Mouse (Mus musculus): ENCODE measurements around the gene Prnd.

The Prnd gene

GRCm38 (mm10) chr2:131940506-131940905 lies 10.2 kb upstream of the Prnd start:
- DNase-seq (ENCODE audit: low spot score): no peak

DNA sequence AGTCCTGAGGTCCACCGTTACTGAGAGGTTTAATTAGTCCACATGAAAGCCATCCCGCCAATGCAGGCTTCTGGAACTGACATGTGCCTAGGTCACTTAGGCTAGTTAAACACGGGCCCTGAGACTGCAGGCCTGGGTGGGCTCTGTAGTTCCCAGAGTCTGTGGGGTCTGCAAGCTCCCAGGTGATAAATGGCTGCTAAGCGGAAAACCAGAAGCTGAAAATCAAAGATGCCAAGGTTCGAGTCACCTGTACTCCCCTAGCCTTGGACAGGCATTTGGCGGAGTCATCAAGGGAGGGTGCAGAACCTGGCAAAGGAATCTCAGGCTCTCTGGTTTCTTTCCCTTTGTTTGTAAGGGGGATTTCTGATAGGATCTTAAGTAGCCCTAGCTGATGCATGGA lies 9.2 kb upstream of the Prnd start:
- no peak for DNase-seq (ENCODE audit: low spot score)

DNA sequence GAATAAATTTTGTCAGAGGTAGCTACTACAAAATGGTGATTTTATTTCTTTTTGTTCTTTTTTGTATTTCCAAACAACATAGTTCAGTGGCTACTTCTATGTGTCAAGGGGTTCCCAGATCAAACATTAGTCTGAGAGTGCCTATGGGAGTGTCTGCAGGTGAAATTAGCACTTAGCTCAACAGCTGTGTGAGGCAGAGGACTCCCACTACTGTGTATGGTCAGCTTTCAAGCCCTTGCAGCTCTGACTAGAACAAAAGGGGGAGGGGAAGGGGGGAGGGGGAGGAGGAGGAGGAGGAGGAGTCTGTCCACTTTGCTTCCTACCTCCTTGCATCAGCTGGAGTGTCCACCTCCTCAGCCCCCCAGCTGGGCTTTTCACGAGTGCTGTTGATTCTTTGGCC lies 6.3 kb upstream of the Prnd start:
- DNase-seq (ENCODE audit: low spot score): peak; percentile 1

GRCm38 (mm10) chr2:131945225-131945624 lies 5.4 kb upstream of the Prnd start:
- DNase-seq (ENCODE audit: low spot score): peak; percentile 2

GRCm38 (mm10) chr2:131945765-131946164 lies 4.9 kb upstream of the Prnd start:
- peak; percentile 2 for DNase-seq (ENCODE audit: low spot score)

DNA sequence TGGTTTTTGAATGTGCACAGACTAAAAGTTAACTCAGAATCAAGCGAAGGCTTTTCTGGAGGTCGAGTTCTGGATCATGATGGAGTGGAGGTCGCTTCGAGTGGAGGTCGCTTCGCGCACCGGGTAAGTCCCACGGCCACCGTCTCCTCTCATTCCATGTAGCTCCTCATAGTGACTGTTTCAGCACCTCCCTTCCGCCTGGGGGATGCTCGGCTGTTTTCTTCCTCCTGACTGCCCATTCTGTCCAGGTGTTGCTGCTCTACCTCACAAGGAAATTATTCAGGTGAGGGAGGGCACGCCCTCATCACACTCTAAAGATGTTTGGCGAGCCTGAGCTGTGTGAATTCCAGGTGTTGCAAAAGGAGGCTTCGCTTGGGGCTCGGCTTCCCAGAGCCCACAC lies 4.3 kb upstream of the Prnd start:
- peak; percentile 2 for DNase-seq (ENCODE audit: low spot score)

DNA sequence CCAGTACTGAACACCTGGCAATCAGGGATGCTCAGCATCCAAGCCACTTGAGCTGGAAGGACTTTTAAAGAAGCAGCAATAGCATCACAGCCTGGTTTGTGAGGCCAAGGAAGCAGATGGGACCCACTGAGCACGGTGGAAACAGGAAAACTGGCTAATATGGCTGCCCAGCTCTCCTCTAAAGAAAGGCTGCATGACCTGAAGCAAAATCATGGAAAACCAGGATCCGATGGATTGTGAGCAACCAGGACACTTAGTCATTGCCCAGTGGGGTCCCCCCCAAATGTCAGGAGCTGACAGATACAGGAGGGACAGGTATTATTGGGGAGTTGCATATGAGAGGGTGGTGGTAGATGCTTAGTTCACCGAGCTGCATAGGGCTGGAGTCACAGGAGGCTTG lies 2.5 kb upstream of the Prnd start:
- peak; percentile 1 for DNase-seq (ENCODE audit: low spot score)

- peak; percentile 2 for DNase-seq (ENCODE audit: low spot score)
These were observed 1.6 kb upstream of the Prnd start for GRCm38 (mm10) chr2:131948916-131949639.

DNA sequence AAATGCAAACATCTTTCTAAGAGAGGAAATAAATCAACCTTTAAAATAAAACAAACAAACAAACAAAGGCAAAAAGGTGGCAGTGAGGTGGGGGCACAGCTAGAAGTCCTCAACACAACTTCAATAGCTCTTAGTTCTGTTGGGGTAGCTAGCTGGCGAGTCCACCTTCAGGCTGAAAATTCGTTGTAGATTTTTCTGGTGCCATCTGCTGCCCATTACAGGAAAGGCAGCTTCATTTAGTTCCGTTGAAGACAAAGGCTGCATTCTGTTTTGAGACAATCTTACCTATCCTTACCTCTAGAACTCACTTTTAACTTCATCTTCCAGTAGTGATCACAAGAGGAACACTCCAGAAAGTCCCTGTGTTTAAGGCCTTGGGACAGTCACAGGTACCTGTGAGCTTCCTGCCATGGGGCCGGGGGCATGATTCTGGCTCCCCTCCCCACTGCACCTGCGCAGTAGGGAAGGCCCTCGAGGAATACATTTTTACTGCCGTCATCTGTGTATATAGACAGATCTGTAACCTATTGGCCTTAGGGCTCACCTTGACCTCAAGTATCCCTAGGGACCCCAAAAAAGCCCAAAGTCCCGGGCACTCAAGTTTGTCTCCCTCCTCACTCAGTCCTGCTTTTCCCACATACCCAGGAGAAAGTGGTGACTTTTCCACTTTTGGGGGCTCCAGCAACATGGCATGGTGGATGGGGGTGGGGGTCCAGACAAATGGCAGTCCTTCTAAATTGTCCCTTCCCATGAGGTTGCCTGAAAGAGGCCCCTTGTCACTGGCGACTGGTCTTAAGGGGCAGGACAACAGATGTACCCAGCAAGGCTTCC lies 679 bp upstream of the Prnd start:
- peak; percentile 11 for DNase-seq (ENCODE audit: low spot score)

DNA sequence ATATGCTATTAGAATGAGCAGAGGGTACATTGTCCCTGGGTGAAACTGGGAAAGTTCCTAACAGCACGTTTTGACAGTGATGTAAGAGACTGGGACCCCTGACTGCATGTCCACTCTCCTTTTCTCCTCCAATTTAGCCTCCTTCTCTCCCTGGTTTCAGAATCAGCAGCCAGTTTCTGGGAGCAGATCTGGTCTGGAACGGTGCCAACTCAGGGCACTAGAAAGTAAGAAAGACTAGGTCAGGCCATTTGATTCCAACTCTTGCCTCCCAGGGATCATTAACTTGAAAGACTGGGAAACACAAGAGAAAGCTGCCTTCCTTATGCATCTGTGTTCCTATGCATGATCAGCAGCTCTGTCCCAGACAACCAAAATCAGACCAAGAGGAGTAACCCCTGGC lies 1.8 kb downstream of the Prnd start:
- peak; percentile 3 for DNase-seq (ENCODE audit: low spot score)

DNA sequence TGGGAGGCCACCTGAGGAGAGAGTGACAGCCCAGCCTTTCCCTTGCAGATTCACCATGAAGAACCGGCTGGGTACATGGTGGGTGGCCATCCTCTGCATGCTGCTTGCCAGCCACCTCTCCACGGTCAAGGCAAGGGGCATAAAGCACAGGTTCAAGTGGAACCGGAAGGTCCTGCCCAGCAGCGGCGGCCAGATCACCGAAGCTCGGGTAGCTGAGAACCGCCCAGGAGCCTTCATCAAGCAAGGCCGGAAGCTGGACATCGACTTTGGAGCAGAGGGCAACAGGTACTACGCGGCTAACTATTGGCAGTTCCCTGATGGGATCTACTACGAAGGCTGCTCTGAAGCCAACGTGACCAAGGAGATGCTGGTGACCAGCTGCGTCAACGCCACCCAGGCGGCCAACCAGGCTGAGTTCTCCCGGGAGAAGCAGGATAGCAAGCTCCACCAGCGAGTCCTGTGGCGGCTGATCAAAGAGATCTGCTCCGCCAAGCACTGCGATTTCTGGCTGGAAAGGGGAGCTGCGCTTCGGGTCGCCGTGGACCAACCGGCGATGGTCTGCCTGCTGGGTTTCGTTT lies 2.4 kb downstream of the Prnd start:
- DNase-seq (ENCODE audit: low spot score): peak; percentile 20

DNA sequence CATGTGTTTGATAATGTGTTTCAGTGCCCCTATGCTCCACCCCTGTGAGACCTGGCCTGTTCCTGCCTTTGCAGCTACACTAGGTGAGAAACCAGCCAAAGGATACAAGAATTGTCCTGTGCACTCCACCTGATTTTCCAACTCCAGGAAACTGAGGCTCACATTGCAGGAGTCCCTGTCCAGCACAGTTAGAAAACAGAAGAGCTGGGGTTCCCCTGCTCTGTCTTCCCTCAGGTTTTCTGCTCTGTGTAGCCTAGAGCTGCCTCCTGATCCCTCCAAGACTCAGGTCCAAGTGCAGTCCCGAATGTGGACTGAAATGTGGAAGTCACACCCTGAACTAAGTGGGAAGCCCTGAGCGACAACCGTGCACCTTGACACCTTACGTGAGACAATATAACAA lies 3.0 kb downstream of the Prnd start:
- DNase-seq (ENCODE audit: low spot score): peak; percentile 2

DNA sequence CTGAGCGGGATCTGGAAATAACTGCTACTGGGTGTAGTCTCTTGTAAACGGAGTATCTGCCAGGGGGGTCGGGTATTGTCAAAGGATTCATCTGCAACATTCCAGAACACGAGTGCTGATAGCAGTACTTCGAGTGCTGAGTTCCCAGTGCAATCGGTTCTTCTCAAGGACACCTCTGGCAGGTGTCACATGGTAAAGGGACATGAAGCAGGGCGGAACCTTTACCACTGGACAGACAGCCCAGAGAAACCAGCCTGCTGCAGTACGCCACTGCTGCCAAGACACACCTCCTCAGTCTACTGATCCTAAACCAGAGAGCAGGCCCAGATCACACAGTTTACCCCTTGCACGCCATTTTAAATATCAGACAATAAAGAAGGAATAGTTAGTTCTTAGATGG lies 4.2 kb downstream of the Prnd start:
- DNase-seq (ENCODE audit: low spot score): peak; percentile 82

- DNase-seq (ENCODE audit: low spot score): peak; percentile 48
These were observed 4.6 kb downstream of the Prnd start for GRCm38 (mm10) chr2:131955264-131955663.

- DNase-seq (ENCODE audit: low spot score): no peak
These were observed 5.9 kb downstream of the Prnd start for GRCm38 (mm10) chr2:131956336-131957256.

DNA sequence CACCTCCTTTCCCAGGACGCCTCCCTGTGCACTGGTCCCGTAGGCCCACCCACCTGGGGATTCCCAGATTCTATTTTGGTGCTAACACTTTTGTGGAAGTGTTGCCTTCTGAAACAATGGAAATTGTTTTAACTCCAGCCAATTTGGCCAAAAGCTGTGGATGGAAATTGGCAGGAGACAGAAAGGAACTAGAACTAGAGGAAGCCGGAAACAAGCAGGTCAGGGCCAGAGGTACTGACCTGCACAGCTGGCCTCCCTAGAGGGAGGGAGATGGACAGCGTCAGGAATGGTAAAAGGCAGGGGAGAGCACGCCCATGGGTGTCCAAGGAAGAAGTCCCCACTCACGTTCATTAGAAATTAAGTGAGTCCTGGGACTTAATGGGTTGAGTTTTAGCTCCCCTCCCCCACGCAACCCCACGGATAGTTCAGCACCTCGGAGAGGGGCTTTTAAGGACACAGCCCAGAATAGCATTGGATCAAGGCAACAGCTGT lies 7.1 kb downstream of the Prnd start:
- DNase-seq (ENCODE audit: low spot score): no peak

GRCm38 (mm10) chr2:131961671-131962070 lies 11.0 kb downstream of the Prnd start:
- DNase-seq (ENCODE audit: low spot score): no peak

DNA sequence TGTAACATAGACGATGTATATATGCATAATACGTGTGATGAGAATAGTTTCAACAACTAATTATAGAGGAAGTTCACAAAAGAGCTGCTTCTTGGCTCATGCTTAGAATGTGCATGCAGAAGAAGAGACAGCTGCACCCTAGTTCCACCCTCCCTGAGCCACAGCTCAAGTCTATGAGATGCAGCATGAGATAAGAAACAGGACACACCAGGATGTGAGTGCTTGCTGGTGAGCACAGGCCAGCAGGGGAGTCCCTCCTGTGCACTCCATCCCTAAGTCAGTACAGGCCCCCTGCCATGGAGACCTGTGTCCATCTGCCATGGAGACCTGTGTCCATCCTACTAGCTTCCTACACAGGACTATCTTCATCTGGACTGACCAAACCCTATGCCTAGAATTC lies 19.9 kb downstream of the Prnd start:
- DNase-seq (ENCODE audit: low spot score): no peak

- no peak for DNase-seq (ENCODE audit: low spot score)
These were observed 20.4 kb downstream of the Prnd start for GRCm38 (mm10) chr2:131971098-131971497.

GRCm38 (mm10) chr2:131976663-131977062 lies 26.0 kb downstream of the Prnd start:
- DNase-seq (ENCODE audit: low spot score): no peak

GRCm38 (mm10) chr2:131980866-131981265 lies 30.2 kb downstream of the Prnd start:
- DNase-seq (ENCODE audit: low spot score): no peak
